Mouse (Mus musculus) induced T-regulatory cell, adult 2 months (primary cell): Measurements from ENCODE around the gene Riiad1.
A peak's percentile ranks its signal among the peaks of the same experiment; 100 is the strongest.

ENCODE experiments used
- DNase-seq: peaks from one replicate; pipeline ENCODE4 v3.0.0-alpha.2; 2012; ENCODE audit warnings: low read depth

Riiad1 gene

DNA sequence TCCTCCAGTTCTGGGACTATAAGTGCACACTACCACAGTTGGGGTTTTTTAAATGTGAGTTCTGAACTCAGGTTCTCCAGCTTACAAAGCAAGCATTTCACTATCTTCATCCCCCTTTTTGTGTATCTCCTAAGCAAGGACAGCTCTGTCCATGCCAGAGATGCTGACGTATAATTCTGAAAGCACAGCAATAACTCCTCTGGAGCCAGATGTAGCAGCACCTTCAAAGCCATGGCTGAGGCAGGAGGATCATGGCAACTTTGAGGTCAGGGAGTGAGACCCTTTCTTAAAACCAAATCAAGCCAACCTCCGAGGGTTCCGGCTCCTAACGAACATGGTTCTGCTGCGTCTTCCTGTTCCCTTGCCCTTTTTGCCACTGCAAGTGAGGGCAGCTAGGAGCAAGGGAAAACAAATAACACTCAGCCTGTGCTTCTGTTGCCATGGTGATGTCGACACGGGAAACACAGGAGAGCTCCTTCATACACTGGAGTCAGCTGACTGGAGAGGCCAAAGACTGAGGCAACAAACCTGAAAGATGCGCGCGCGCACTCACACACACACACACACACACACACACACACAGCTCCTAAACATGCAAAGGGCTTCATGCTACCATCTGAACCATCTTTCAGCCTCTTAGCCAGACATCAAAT lies 16.1 kb downstream of the Riiad1 start:
- no peak for DNase-seq

DNA sequence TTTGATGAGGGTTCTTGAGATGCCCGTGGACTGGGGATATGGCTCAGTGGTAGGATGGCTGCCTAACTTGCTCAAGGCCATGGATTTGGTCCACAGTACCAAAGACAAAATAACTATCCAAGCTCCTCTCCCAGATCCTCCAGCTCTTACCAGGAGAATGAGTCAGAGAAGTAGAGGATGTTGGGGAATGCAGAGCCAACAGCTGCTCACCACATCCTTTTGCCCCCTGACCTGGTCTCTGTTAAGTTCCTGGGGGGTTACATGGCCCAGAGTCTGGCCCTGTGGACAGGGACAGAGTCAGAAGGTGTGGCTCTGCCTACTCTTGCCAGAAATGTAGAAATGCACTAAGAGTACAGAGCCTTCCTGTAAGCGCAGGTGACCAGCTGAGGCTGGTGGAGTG lies 20.3 kb downstream of the Riiad1 start:
- no peak for DNase-seq

DNA sequence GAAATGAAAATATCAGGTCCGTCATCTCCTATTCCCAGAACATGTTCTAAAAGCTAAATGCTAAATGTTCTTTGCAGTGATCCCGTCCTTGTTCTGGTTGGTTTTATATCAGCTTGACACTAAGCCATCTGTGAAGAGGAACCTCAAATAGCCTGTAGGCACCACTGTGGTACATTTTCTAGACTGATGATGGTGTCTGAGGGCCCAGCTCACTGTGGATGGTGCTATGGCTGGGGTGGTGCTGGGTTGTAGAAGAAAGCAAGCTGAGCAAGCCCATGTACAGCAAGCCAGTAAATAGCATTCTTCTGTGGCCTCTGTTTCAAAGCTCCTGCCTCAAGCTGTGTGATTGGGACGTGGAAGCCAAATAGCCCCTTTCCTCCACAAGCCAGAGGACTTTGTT lies 23.1 kb downstream of the Riiad1 start:
- no peak for DNase-seq

DNA sequence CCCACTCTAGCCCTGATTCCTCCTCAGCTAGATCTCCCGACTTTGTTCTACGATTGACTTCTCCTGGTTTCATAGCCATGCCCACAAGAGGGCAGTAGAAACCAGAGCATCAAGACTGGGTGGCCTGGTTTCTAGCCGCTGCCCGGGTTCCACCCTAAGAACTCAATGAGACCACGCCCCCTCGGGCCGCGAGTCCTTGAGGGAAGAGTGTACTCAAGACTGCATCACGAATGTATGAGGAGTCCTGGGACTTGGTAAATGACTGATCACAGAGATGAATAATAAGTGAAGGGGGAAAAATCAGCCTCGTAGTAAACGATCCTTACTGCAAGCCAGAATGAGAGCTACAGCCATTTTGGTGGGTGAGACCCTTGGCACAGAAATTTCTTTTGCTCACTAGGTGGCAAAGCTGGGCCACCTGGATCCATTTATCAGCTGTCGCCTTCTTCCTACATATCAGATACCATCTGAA lies 23.6 kb downstream of the Riiad1 start:
- peak; percentile 90 for DNase-seq

DNA sequence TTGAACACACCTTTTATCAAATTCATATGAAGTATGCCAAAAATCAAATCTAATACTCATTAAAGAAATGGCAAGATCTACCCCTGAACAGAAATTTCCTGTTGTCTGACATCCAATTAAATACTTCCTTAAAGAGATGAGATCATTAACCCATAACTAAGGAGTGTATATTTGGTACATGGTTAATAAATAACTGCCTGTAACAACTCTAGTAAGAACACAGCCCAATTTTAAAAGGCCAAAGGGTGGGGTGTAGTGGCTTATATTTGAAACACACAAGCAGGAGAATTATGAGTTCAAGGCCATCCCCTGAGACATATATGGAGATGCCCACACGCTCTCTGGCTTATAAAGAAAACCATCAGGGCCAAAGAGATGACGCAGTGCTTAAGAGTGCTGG lies 30.8 kb downstream of the Riiad1 start:
- no peak for DNase-seq

DNA sequence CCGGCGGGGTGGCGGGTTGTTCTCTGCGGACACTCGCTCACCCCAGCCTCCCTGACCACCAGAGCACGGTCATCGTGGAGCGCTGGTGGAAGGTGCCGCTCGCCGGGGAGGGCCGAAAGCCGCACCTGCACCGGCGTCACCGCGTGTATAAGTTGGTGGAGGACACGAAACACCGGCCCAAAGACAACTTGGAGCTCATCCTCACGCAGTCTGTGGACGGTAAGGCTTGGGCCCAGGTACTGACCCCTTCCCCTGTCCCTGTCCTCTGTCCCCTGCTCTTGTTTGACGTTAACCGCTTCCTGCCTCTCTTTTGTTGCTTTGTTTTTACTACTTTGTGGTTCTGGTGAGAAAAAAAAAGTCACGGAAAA lies 36.6 kb downstream of the Riiad1 start, which contains the start of gene Oaz3:
Gene Oaz3, minus strand, starts transcription at position 319 of the 368 bp plus-strand sequence.
- DNase-seq, result peak; percentile 74

DNA sequence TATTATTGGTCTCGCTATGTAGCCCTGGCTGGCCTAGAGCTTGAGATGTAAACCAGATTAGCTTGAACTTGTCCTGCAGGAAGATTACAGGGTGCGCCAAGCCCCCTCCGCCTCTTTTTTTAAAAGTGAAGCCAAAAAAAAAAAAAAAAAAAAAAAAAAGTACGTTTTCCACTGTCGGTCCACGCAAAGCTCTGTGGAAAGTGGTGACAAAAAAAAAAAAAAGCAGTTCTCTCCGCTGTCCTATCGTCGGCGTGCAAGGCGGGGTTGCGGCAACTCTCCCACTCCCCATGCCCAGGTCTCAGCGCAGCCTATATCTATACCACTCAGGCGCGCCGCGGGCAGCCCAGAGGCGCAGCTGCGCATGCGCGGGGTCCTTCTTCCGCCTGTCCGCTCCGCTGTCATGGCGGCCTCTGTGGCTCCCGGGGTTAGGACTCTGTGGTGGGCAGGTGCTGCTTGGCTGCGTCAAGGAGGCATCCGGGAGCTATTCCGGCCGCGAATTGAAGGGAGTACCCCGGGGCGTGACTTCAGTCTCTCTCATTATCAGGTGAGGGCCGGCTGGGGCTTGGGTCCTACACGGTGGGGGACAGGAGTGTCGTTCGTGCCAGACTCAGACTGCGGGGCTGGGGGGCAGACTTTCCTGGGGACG lies 37.1 kb downstream of the Riiad1 start, which contains the start of gene Mrpl9:
Gene Mrpl9, plus strand, starts transcription at position 368 of the 646 bp plus-strand sequence.
- DNase-seq, result peak; percentile 96

DNA sequence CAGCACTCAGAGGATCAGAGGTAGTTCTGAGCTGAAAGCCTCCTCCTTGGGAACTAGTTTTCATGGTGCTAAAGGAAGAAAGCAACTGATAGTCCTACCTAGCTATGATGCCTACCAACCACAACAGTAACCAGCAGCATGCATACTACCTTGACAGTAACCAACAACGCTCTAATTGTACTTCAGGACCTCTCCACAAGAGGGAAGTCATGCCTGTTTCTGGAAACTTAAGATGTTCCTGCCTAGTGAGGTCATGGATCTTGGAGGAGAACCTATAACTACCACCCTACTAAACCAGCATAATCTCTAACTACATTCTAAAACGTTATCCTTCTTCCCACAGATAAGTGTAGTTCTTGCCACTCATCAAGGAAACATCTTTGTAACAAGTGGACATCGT lies 39.0 kb downstream of the Riiad1 start:
- DNase-seq, result peak; percentile 58

DNA sequence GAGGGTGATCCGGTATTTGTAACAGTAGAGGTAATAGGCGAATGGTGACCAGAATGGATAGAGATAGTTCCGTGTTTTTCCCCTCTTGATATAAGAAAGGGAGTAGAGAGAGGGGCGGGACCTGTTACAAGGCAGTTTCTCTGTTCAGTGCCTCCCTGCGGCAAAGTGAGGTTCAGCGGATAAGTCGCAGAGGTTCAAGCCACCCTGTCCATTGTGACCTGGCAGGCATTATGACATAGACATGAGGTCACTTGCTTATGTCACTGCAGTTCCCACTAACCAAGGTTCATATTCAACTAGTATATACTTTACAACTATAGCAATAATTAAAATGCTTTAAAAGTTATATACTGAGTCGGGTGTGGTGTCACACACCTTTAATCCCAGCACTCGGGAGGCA lies 43.7 kb downstream of the Riiad1 start:
- DNase-seq, result no peak

DNA sequence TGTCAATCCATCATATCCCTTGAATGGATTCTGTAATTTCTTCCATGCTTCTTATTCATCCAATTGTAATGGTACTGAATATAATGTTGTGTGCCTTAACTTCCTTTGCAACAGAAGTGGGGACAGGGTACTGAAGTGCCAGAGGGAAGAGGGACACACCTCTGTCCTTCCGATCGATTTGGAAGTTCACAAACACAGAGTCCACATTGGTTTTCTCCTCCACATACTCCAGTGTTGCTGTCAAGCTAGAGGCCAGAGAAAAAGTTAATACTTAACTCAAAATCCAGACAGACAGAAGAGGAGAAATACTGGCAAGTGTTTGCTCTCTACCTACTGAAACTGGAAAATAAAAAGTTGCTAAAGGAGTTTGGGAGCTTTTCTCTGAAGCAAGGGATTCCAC lies 45.8 kb downstream of the Riiad1 start:
- DNase-seq, result no peak

DNA sequence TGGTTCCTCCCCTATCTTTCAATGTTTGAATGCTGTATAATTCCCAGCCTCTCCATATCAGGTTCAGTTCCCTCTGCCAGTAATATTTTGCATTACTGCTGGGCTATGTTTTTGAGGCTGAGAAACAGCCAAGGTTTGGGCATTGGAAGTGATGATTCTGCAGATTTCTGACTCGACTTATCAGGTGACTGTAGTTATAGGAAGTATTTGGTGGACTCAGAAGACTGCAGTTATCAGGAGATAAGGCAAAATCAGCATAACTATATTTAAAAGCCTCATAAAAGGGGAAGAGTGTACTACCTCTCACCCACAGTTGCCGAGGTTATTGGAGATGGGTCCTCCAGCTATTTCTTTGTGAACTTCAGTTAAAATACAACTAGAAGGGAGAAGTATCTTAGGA lies 49.2 kb downstream of the Riiad1 start:
- no peak for DNase-seq
